Mouse (Mus musculus) G1E (cell line): ENCODE data around the gene Atp6v0a1.

ENCODE experiments used
- CTCF ChIP-seq: IDR thresholded peaks from 2 replicates; pipeline ENCODE4 v1.5.1; 2012; ENCODE audit warnings: low read depth, low read length, inconsistent platforms, mixed read lengths
- GATA1 ChIP-seq: IDR thresholded peaks from 2 replicates; pipeline ENCODE4 v1.6.1; 2012; ENCODE audit warnings: borderline replicate concordance, low read length, inconsistent platforms, mixed read lengths

- TF ChIP-seq CTCF = no peak
- TF ChIP-seq GATA1 = no peak
Observed at GRCm38 (mm10) chr11:100969744-100970556, 39.3 kb upstream of the Atp6v0a1 start.
